Mouse (Mus musculus): Measurements from ENCODE around the gene 4931422A03Rik. TPM values are rescaled to one million over a fixed set of nuclear protein-coding genes. Genes with fewer than 3 reads are reported as not detected.
"Not testable (repeated sequence)": the region's sequence is repeated elsewhere in the genome, so short reads cannot be mapped to it uniquely, and the experiment has no call there.

Gene 4931422A03Rik
- under 1 TPM in 1 of 2 experiments, not detected in 1; 0.59 TPM for polyA plus RNA-seq (2017; shearing (Covaris generic))

DNA sequence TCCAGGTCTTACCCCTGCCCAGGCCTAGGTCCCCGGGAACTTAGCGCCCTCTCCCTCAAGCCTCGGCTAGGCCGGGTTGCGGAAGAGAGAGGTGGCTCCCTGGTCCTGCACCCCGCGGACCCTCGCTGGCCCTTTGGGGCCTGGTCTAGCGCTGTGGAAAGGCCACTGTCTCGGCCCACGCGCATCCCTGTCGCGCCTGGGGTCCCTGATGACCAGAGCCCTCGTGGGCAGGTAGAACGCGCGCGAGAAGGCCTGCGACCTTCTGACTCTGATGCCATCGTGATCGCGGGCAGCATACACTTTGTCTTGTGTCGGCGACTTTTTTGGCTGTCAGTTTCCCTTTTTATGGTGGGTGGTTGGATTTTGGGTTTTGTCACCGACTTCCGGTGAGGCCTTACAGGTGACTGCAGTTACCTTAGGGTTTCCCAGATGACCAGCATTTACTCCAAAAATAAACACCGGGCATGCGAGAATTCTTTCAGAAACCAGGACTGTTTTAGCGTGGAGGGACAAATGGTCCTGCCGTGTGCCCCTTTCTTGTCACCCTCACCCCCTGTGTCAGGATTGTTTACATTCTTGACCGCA lies at the start of gene 4931422A03Rik:
TSS of gene 4931422A03Rik (minus strand) at position 223 of the 585 bp plus-strand sequence.
- ATAC-seq, result peak; percentile 47

DNA sequence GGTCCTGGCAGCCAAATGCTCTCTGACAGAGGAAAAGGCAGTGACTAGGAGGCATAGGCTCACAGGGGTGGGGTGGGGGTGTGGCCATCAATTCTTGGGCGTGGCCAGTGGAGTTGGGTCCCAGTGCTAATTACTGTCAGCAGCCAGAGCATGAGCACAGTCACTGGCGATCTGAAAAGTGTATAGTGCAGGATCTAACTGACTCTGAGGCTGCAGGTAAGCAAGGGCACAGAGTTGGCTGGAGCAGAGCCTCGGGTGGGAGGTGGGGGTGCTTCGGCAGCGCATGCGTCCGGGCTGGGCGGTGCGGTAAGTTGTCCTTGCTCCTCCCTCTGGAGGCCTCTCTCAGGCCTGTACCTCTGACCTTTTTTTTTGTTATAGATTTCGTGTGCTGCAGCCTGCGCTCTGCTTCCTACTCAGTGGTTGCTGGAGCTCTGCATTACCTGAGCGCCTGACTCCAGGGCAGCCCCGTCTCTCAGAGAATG lies 41.6 kb upstream of the 4931422A03Rik start, which contains the start of gene Cd59b:
TSS of gene Cd59b (plus strand) at position 146 of the 482 bp plus-strand sequence.
- peak; percentile 78 for ATAC-seq

DNA sequence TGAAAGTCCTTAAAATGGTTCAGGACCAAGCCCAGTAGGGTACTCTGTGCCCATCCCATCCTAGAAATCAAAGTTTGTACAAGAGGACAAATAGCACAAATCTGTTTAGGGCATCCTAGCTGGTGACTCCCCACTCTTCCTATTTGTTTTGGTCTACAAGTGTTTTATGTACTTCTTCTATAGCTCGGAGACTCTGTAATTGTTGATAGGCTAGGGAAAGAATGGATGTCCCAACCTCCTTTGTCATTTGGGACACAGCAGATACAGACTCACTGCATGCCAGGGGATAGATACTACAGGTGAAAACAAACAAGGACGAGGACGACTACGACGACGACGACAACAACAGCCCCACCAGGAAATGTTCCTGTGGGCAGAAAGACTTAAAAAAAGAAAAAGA lies 40.3 kb upstream of the 4931422A03Rik start, which contains the start of gene Gm10799:
TSS of gene Gm10799 (minus strand) at position 101 of the 400 bp plus-strand sequence.
- not testable (repeated sequence) for ATAC-seq

DNA sequence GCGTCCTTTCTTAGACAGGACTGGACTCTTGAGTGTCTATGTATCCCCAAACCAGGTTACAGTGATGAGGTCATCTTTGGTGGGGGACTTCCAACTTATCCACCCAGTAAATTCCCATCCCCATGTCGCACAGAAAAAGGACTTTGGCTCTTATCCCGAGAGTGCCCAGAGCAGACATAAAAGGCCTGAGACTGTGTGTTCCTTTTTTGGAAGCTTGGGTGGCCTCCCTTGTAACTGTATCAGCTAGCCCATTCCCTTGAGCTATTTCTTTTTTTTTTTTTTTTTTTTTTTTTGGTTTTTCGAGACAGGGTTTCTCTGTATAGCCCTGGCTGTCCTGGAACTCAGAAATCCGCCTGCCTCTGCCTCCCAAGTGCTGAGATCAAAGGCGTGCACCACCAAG lies 37.4 kb upstream of the 4931422A03Rik start, which contains the start of gene Gm10912:
TSS of gene Gm10912 (plus strand) at position 301 of the 400 bp plus-strand sequence.
- ATAC-seq, result not testable (repeated sequence)

DNA sequence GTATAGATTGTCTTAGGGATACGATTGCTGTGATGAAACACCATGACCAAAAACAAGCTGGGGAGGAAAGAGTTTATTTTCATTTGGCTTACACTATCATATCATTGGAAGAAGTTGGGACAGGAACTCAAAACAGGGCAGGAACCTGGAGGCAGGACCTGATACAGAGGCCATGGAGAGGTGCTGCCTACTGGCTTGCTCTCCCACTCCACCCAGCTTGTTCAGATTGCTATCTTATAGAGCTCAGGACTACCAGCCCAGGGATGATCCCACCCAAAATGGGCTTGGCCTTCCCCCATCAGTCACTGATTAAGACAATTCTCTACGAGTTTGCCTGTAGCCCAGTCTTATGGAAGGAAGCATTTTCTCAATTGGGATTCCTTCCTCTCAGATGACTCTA lies 36.0 kb upstream of the 4931422A03Rik start:
- no peak for ATAC-seq

DNA sequence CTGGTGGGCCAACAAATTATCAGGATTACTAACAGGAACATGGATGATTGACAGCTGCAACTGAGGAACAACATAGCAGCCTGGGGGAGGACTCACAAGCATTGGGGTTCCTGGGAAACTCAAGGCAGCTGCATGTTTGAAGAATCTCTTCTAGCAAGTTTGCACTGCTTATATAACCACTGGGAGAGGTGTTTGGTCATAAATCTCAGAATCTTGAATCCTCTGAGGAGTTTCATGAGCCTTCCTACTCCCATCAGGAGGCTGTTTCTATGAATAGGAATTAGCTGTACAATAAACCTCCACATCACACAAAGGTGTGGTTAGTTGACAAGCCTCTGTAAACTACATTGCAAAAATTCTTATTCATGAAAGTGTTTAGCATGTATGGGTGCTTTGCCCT lies 34.5 kb upstream of the 4931422A03Rik start:
- ATAC-seq, result no peak

DNA sequence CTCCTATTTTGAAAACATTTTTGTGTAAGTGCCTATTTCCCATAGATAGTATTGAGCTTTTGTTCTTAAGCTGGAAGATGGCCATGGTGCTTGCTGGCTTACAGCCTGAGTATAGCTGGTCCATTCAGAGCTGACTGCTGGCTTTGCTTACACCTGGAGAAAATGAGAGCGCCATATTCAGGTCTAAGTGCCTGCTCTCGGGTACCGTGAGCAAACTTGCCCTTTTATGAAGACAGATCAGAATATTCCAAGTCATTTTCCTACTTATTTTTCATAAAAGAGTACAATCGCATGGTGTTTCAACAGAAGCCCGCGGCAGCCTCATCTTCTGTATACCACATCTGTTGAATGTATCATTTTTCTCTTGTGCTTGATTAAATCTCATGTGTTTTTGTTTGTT lies 32.8 kb upstream of the 4931422A03Rik start:
- no peak for ATAC-seq

DNA sequence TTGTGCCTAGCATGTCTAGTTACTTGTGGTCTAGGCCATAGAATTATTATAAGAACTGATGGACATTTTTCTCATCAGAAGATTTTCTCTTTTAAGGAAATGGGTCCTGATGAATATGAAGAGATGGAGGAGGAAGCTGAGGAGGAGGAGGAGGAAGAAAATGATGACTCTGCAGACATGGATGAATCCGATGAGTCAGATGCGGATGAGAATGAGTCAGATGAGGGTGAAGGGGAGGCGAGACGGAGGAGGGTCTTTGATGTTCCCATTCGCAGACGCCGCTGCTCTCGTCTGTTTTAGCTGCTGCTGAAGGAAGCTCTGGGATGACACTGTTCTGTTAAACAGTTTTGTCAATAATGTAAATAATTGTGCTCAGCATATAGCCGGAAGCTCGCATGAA lies 31.6 kb upstream of the 4931422A03Rik start:
- no peak for ATAC-seq

DNA sequence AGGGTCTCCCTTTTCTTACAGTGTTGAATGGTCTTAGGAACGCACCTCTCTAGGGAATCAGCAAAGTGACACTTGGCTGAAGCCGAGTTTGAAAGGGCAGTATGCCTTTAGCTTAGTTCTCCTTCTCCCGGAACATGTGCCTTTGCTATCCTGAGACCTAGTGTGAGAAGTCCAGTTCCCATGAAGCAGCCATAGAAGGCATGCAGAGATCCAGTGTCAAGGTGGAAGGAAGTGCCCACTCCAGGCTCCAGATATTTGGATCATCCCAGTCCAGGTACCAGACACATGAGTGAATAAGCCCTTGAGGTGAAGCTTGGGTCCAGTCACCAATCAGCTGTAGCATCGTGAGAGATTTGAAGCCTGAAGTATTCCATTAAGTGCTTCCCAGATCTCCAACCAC lies 30.8 kb upstream of the 4931422A03Rik start:
- no peak for ATAC-seq

DNA sequence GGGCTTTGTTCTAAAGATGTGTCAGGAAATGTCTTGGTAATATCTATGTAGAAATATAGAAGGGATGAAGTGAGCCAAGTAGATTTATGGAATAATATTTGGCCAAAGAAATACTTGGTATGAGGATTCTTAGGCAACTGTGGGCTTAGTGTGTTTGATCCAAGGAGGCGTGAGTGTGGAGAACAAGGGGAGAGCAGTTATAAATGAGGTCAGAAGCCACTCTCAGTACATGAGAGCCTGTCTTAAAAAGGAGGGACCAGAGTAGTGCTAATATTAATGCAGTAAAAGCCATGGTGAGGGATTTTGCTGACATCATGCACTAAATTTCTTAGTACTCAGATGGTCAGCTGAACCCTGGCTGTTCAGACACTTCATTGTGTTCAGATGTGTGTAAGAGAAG lies 30.2 kb upstream of the 4931422A03Rik start:
- ATAC-seq, result no peak

DNA sequence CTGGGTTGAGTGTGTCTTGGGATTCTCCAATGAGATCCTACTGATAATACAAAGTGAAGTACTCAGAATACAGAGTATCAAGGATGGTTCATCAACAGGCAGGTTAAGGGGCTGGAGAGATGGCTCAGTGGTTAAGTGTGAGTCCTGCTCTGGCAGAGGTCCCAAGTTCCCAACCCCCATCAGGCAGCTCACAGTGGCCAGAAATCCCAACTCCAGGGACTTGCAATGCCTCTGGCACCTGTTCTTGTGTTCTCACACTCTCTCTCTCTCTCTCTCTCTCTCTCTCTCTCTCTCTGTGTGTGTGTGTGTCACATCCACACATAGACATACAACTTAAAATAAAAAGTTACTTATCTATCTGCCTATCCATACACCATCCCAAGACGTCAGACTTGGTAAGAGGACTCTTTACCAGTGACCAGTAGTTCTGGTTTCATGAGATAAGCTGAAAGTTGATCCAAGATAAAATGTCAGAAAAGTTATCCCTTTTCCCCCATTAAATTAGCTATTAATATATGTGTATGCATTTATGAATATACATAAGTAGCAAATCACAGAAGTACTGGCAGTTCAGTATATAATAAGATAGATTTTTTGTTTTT lies 16.4 kb upstream of the 4931422A03Rik start:
- no peak for ATAC-seq

DNA sequence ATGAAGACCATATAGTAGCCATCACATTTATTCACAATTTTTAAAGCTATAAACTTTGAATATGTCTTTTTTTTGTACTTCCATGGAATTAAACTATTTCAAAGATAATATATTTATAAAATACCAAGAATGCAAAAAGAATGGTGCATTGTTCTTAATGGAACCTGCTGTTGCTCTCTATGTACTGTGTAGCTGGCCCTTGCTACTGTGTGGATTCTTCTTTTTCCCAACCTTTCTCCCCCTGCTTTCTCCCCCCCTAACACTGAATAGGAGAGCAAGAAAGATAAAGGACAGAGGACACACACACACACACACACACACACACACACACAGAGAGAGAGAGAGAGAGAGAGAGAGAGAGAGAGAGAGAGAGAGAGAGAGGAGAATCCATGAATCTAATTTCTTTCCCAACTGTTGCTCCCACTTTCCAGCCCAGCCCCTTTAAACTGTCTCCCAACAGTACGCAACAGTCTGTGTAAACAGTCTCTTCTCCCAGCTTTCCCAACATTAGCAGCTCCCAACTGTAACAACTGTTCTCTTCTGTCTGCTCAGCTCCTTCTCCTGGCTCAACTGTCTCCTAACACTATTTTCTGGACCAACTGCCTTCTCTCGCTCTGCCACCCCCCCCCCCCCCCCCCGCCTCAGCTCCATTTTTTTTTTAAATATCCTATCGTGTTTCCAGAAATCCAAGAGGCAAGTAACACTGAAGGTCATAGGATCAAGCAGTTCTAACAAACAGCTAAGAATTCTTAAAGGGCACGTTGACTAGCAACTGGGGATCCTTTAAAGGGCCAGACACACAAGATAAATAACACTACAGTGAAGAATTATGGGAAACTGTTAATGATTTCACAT lies 15.7 kb upstream of the 4931422A03Rik start:
- no peak for ATAC-seq

DNA sequence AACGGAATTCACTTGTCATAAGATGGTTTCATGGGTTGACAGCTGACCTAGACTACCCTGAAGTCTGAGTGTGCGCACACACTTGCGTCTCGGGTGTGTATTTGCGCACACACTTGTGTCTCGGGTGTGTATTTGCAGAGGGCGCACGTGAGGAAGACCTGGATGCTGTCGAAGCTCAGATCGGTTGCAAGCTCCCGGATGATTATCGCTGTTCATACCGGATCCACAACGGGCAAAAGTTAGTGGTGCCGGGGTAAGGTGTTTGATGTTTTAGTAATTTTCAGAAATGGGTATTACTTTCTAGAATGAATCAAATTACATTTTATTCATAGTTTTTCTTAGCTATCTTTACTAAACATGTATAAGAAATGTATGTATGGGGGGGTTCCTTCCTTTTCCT lies 14.6 kb upstream of the 4931422A03Rik start:
- ATAC-seq, result no peak

DNA sequence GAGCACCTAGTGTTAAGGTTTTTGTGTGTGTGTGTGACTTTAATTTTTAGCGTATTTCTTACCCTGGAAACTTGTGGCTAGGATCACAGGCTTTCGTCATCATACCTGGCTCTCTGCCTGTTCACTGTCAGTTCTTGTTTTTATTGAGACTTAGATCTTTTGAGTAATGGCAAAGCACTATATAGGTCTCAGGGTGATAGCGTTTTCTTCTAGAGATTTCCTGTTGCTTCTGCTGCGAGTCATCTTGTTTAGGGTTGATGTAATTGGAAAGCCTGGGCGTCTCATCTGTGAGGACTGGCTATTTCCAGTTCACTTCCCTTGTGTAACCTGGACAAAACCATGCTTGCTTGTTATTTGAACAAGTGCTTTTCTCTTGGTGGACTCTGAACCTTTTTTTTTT lies 13.5 kb upstream of the 4931422A03Rik start:
- no peak for ATAC-seq

DNA sequence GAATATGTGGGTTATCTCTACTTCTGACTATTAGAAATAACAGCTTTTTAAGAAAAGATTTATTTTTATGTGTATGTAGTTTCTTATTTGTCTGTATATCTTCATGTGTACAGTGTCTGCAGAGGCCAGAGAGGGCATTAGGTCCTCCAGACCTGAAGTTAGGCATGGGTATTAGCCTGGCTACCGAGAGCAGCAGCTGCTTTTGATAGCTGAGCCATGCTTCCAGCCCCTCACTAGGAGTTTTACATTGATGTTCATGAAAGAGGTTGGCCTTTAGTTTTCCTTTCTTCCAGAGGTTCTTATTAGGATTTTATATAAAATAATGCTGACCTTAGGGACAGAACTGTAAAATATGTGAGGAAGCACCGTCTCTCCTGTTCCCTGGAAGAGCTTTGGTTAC lies 10.1 kb upstream of the 4931422A03Rik start:
- no peak for ATAC-seq

DNA sequence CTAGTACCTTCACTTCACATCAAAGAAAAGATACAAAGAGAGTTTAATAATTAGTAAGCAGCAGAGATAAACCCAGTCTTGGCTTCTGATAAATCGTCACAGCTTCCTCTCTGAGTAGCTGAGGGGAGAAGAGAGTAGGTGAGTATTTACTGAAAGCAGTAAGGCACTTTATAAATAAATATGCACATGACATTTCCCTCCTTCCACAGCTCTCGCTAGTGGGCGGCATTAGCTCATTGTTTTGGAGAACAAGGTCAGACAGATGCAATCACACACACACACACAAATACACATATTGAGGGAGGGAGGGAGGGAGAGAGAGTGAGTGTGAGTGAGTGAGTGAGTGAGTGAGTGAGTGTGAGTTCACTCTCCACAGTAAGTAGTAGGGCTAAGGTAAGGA lies 8.2 kb upstream of the 4931422A03Rik start:
- ATAC-seq, result no peak

DNA sequence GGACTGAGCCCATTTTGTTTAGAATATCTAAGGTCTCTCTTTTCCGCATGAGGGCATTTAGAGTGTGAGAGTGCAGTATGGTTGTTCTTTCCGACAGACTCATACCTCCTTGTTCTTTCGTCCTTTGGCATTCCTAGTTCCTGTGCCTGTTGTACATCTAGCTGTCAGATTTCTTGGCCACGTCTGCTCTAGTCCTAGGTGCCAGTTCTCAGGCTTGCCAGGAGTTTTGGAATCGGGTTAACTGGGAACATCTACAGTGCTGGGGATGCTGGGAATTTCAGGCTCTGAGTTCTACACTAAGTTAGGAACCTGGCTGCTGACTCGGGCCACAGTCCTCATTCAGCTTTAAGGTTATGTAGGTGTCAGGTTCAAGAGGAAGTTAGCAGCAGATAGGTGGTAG lies 7.4 kb upstream of the 4931422A03Rik start:
- ATAC-seq, result no peak

DNA sequence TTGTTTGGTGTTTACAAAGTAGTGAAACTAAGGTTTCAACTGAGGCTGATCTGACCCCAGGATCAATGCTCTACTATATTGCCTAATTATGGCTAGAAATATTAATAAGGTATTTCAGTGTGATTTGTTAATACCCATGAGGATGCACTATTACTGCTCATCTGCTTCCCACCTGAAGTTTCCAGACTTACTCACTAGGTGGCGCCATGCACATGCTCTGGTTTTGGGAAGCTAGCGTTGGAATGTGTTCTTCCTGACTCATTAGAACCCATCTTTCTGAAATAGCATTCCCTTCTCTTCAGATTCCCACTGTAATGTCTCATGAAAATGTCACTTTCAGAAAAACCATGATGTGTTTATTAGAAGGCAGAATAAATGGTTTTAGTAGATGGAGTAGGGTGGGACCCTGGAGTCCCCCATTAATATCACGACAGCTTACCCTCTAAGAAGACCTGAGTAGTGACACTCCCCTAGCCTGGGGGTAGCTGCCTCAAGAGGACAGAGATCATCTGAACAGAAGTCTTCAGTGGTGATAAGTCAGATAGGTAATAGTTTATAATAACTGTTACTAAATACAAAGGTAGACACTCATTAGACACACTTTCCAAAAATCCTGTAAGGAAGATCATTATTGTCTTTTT lies 6.8 kb upstream of the 4931422A03Rik start:
- ATAC-seq, result peak; percentile 59

DNA sequence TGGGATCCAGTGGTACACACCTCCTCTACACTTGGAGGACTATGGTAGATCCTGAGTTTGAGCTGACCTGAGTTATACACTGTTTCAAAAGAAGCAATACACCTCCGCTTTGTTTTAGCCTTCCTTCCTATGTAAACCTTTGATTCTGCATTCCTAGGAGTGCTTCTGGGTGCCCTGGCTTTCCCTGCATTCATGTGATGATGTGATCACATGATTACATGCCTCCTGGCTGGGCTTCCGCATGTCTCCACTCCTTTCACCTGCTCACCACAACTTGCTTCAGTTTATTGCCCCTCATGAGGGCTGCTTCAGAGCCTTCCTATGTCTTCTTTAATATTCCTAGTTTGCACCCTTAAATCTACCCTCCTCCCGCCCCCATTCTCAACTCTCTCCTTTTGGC lies 3.9 kb upstream of the 4931422A03Rik start:
- no peak for ATAC-seq

DNA sequence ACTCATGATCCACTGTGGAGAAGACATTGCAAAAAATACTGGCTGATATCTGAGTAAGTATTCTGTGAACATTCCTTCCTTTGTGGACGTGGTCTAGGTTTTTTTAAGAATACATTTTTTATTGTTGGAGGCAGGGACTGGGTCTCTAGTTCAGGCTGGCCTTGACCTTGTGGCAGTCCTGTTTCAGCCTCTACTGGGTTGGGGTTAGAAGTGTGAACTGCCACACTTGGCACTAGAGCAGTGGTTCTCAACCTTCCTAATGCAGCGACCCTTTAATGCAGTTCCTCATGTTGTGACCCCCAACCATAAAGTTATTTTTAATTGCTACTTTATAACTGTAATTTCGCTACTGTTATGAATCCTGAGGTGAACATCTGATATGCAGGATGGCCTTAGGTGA lies 2.2 kb upstream of the 4931422A03Rik start:
- ATAC-seq, result no peak

DNA sequence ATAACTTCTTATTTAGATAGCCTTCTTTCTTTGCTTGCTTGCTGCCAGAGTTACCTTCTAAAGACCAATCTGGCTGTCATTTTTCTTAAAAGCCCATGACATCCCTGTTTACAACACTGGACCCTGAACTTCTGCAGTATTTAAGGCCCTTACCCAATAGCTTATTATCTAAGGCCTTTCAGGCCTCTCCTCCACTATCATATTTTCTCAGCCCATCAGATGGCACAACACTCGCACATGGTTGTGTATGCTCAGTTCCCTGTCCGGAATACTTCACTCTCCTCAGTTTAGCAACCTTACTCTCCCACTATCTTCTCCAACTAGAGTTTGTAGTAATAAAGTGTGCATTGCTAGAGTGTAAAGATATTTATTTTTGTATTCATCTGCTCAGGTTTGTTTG lies 913 bp upstream of the 4931422A03Rik start:
- ATAC-seq, result no peak

DNA sequence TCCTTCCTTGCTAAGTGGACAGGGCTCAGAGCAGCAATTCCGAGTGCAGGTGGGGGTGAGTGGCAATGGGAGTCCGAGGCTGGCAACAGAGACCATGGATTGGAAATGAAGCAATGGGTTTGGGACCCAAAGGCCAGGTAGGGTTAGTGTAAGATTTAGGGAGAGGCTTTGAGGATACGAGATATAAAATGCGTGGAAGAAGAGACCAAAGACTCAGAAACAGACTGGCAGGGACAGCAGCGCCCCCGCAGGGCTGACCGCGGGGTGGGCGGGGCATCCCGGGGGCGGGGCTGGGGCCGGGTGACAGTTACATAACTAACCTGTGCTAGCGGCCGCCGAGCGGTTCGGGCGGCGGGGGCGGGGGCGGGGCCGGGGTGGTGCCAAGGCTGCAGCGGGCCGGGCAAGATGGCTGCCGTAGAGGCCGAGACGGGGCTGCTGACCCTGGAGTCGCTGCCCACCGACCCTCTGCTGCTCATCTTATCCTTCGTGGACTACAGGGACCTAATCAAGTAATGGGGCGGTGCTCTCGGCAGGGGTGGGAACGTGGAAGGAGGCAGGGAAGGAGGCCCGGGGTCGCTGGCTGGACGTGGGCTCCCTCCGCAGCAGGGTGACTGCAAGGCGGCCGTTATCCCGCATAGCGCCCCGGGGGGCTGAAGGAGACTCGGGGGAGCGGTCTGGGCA lies 563 bp downstream of the 4931422A03Rik start, which contains the start of gene Fbxo3:
TSS of gene Fbxo3 (plus strand) at position 264 of the 681 bp plus-strand sequence.
- peak; percentile 71 for ATAC-seq

All from activated CD4-positive, CD25-positive, alpha-beta regulatory T cell, adult 4 months (primary cell).